Mouse (Mus musculus): ENCODE measurements around the gene D930048N14Rik. TPM values are rescaled to one million over a fixed set of nuclear protein-coding genes. Genes with fewer than 3 reads are reported as not detected.
"Not testable (repeated sequence)": the region's sequence is repeated elsewhere in the genome, so short reads cannot be mapped to it uniquely, and the experiment has no call there.

Gene D930048N14Rik
- polyA plus RNA-seq, 1 experiment from 2014 or later: 0.46 TPM

DNA sequence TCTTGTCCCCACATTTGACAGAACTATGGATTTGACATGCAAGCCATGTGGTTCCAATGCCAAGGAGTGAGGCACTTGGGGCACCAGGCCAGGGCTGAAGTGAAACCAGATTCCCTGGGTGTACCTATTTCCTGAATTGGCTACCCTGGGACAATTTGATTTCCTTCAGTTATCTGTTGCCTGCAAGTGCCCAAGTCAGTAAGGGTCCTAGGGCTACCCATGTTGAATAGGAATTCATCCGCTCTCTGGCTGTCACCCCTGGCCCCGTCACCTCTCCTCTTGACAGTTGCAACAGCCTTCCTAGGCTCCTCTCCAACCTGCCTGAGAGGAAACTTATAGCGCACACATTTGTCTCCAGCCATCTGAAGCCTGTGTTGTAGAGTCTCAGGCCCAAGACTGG, 4.1 kb downstream of the D930048N14Rik start:
- WGBS (ENCODE audit: insufficient replicate concordance): 72% methylated on average over 3 of the region's 3 CpGs
- no peak for ATAC-seq (ENCODE audit: low read depth)
- no peaks in the 10 kb centered on the region for H3K9me3 ChIP-seq (replicated peaks; ENCODE audit: control insufficient read depth, low read length)
- no peak overlapping the region for H3K9ac ChIP-seq (ENCODE audit: low read depth, low read length)
- peaks cover 22% of the 10 kb centered on the region for H3K27me3 ChIP-seq (ENCODE audit: control insufficient read depth, insufficient read depth, low read depth, low read length)
- no peaks in the 10 kb centered on the region for H3K36me3 ChIP-seq (ENCODE audit: control insufficient read depth, insufficient read depth)
- no peak overlapping the region for H3K27ac ChIP-seq (ENCODE audit: low read length)
- no peak overlapping the region for H3K4me3 ChIP-seq (ENCODE audit: low read depth, low read length)
- H3K4me2 ChIP-seq (ENCODE audit: low read depth, low read length): no peak overlapping the region
- peaks cover 10% of the 10 kb centered on the region; the same call in 1 of the 2 replicates for H3K4me1 ChIP-seq (ENCODE audit: control insufficient read depth, low read depth, low read length)

DNA sequence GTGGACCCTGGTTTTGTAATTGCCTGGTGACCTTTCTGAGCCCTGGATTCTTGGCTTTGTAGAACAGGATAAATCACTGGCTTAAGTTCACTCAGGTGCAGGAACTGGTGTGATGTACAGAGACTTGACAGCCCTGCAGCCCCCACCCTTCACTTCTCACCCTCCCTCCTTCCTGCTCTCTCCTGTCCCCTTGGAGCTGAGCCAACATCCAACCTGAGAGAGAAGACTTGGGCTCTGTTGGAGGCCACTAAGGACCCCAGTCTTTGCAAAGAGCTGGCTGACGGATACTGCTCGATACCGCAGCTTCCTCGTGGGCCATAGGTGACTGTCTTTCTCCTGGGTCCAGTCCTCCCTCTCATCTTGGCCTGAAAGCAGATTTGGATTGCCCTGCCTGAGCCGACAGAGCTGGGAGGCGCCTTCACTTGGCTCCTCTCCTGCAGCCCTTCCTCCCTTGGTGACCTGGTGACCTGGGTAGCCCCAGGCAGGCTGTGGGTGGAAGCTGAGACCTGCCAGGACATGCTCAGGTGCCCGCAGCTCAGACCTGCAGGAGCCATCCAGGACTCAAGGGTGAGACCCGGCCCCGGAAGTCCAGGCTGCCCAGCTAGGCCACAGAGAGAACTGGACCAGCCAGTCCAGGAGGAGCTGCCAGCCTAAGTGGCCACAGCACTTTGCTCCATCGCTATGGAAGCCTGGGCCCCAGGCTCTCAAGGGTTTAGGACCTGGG, 6.2 kb downstream of the D930048N14Rik start:
- Histone ChIP-seq H3K4me1 (ENCODE audit: control insufficient read depth, low read depth, low read length) (peaks cover 6% of the 10 kb centered on the region; the same call in 1 of the 2 replicates), H3K4me2 (ENCODE audit: low read depth, low read length) (no peak overlapping the region), H3K27me3 (ENCODE audit: control insufficient read depth, insufficient read depth, low read depth, low read length) (peaks cover 2% of the 10 kb centered on the region), H3K4me3 (ENCODE audit: low read depth, low read length) (no peak overlapping the region), H3K27ac (ENCODE audit: low read length) (no peak overlapping the region), H3K9me3 (replicated peaks; ENCODE audit: control insufficient read depth, low read length) (no peaks in the 10 kb centered on the region), H3K9ac (ENCODE audit: low read depth, low read length) (no peak overlapping the region), H3K36me3 (ENCODE audit: control insufficient read depth, insufficient read depth) (no peaks in the 10 kb centered on the region)
- WGBS (ENCODE audit: insufficient replicate concordance): 73% methylated on average over 10 of the region's 10 CpGs
- no peak for ATAC-seq (ENCODE audit: low read depth)

DNA sequence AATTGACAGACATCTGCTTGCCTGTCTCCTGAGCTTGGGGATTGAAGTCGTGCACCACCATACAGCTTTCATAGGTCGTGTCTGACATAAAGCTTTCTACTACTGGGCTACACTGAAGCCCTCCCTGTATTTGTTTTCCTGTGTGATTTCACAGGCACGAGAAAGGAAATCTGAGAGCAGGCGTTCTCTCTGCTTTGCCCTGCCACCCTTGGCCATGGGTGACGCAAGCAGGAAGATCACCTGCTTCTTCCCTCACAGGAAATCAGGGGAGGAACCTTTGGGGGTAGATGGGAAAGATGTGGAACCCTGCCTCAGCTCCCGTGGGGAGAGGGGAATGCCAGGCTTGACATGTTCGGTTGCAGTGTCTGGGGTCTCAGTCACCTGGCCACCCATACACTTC, 7.5 kb downstream of the D930048N14Rik start:
- 41% methylated on average over 7 of the region's 7 CpGs for WGBS (ENCODE audit: insufficient replicate concordance)
- Histone ChIP-seq H3K9ac (ENCODE audit: low read depth, low read length) (no peak overlapping the region), H3K36me3 (ENCODE audit: control insufficient read depth, insufficient read depth) (no peaks in the 10 kb centered on the region), H3K4me1 (ENCODE audit: control insufficient read depth, low read depth, low read length) (peaks cover 6% of the 10 kb centered on the region; the same call in 1 of the 2 replicates), H3K9me3 (replicated peaks; ENCODE audit: control insufficient read depth, low read length) (no peaks in the 10 kb centered on the region), H3K27me3 (ENCODE audit: control insufficient read depth, insufficient read depth, low read depth, low read length) (no peaks in the 10 kb centered on the region), H3K4me3 (ENCODE audit: low read depth, low read length) (no peak overlapping the region), H3K4me2 (ENCODE audit: low read depth, low read length) (no peak overlapping the region), H3K27ac (ENCODE audit: low read length) (no peak overlapping the region)
- ATAC-seq (ENCODE audit: low read depth): no peak; the same call in 1 of the 2 replicates

DNA sequence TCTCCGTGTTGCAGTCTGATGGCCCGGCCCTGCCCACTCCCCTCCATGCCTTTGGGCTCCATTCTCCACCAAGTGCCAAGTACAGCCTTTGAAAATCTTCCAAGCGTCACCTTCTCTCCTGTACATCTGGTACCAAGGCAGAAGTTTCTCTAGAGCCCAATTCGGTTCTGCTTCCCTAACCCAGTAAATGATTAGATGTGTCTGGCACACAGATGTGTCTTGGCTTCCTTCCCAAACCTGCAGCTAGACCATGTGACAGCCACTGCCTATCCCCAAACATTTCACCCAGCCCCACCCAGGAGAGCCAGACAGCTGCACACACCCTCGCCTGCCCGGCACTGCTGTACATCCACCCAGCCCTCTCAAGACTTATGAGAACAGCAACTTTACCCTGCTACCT, 8.0 kb downstream of the D930048N14Rik start:
- H3K9ac ChIP-seq (ENCODE audit: low read depth, low read length): no peak overlapping the region
- H3K27ac ChIP-seq (ENCODE audit: low read length): no peak overlapping the region

DNA sequence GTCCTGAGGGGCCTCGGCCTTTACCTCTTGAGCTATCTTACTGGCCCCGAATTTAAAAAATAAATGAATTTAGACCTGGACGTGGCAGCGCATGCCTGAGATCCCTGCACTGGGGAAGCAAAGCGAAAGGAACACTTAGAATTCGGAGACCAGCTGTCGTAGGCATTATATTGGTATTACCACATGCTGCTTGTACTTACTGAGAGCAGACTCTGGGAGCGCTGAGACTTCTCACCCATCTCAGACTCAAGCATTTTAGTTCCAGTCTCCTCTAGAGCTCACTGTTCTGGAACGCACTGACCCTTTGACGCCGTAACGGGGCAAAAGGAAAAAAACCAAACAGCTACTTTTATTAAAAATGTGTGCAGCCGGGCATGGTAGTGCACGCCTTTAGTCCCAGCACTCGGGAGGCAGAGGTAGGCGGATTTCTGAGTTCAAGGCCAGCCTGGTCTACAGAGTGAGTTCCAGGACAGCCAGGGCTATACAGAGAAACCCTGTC, 11.2 kb downstream of the D930048N14Rik start:
- Histone ChIP-seq H3K9me3 (replicated peaks; ENCODE audit: control insufficient read depth, low read length) (no peaks in the 10 kb centered on the region), H3K9ac (ENCODE audit: low read depth, low read length) (no peak overlapping the region), H3K27ac (ENCODE audit: low read length) (no peak overlapping the region), H3K4me3 (ENCODE audit: low read depth, low read length) (no peak overlapping the region), H3K36me3 (ENCODE audit: control insufficient read depth, insufficient read depth) (no peaks in the 10 kb centered on the region), H3K4me2 (ENCODE audit: low read depth, low read length) (no peak overlapping the region), H3K27me3 (ENCODE audit: control insufficient read depth, insufficient read depth, low read depth, low read length) (no peaks in the 10 kb centered on the region), H3K4me1 (ENCODE audit: control insufficient read depth, low read depth, low read length) (peaks cover 6% of the 10 kb centered on the region; the same call in 1 of the 2 replicates)
- 79% methylated on average over 16 of the region's 16 CpGs for WGBS (ENCODE audit: insufficient replicate concordance)
- ATAC-seq (ENCODE audit: low read depth): no peak

More for the DNA sequence above, 8.0 kb downstream of the D930048N14Rik start:
- Histone ChIP-seq H3K36me3 (ENCODE audit: control insufficient read depth, insufficient read depth) (no peaks in the 10 kb centered on the region), H3K4me2 (ENCODE audit: low read depth, low read length) (no peak overlapping the region), H3K9me3 (replicated peaks; ENCODE audit: control insufficient read depth, low read length) (no peaks in the 10 kb centered on the region), H3K4me1 (ENCODE audit: control insufficient read depth, low read depth, low read length) (peaks cover 6% of the 10 kb centered on the region; the same call in 1 of the 2 replicates), H3K4me3 (ENCODE audit: low read depth, low read length) (no peak overlapping the region), H3K27me3 (ENCODE audit: control insufficient read depth, insufficient read depth, low read depth, low read length) (no peaks in the 10 kb centered on the region)
- 38% methylated on average over 6 of the region's 6 CpGs for WGBS (ENCODE audit: insufficient replicate concordance)
- ATAC-seq (ENCODE audit: low read depth): peak; percentile 71; the same call in 1 of the 2 replicates

DNA sequence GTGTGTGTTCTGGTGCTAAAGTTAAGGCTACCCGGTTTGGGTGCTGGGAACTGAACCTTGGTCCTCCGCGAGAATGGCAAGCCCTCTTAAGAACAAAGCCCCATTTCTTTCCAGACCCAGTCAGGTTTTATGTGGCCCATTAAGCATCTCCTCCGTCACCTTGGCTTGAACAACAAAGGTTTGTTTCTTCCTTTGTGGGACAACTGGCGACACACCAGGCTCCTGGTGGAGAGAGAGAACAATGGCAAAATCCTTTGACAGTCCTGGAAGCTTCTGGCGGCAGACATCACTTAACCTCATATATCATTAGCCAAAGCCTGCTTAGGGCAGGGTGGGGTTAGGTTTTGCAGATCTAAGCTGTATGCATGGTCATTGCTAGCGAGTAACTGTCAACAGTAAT, 11.9 kb downstream of the D930048N14Rik start:
- Histone ChIP-seq H3K27ac (ENCODE audit: low read length) (no peak overlapping the region), H3K9ac (ENCODE audit: low read depth, low read length) (no peak overlapping the region), H3K4me3 (ENCODE audit: low read depth, low read length) (no peak overlapping the region), H3K36me3 (ENCODE audit: control insufficient read depth, insufficient read depth) (no peaks in the 10 kb centered on the region), H3K9me3 (replicated peaks; ENCODE audit: control insufficient read depth, low read length) (no peaks in the 10 kb centered on the region), H3K27me3 (ENCODE audit: control insufficient read depth, insufficient read depth, low read depth, low read length) (no peaks in the 10 kb centered on the region), H3K4me1 (ENCODE audit: control insufficient read depth, low read depth, low read length) (peaks cover 6% of the 10 kb centered on the region; the same call in 1 of the 2 replicates), H3K4me2 (ENCODE audit: low read depth, low read length) (no peak overlapping the region)
- ATAC-seq (ENCODE audit: low read depth): no peak
- WGBS (ENCODE audit: insufficient replicate concordance): 73% methylated on average over 7 of the region's 7 CpGs

DNA sequence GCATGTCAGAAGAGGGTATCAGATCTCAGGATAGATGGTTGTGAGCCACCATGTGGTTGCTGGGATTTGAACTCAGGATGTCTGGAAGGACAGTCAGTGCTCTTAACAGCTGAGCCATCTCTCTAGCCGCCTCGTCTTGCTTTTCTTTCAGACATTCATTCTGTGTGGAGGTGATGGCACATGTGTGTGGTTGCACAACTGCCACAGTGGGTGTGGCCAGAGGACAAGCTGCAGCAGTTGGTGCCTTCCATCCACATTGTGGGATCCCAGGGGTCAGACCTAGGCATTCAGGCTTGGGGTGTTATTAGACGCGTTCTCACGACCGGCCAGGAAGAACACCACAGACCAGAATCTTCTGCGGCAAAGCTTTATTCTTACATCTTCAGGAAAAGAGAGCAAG, 14.0 kb downstream of the D930048N14Rik start:
- not testable (repeated sequence) for H3K27me3 ChIP-seq (ENCODE audit: control insufficient read depth, insufficient read depth, low read depth, low read length); H3K4me2 ChIP-seq (ENCODE audit: low read depth, low read length); ATAC-seq (ENCODE audit: low read depth); H3K4me1 ChIP-seq (ENCODE audit: control insufficient read depth, low read depth, low read length); H3K9ac ChIP-seq (ENCODE audit: low read depth, low read length); H3K36me3 ChIP-seq (ENCODE audit: control insufficient read depth, insufficient read depth); H3K9me3 ChIP-seq (replicated peaks; ENCODE audit: control insufficient read depth, low read length); H3K4me3 ChIP-seq (ENCODE audit: low read depth, low read length); H3K27ac ChIP-seq (ENCODE audit: low read length)
- 64% methylated on average over 7 of the region's 7 CpGs for WGBS (ENCODE audit: insufficient replicate concordance)

DNA sequence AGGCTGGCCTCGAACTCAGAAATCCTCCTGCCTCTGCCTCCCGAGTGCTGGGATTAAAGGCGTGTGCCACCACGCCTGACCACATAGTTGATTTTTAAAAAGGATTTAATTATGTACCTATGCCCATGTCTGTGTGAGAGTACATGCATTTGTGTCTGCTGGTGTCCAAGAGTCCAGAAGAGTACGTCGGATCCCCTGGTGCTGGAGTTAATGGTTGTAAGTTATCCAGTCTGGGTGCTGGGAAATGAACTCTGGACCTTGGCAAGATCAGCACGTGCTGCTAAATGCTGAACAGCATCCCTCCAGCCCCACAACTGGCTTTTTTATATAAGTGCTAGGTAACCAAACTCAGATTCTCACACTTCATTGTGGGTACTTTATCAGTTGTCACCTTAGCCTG, 20.1 kb downstream of the D930048N14Rik start:
- WGBS (ENCODE audit: insufficient replicate concordance): 71% methylated on average over 7 of the region's 7 CpGs
- ATAC-seq (ENCODE audit: low read depth): no peak
- Histone ChIP-seq H3K4me2 (ENCODE audit: low read depth, low read length) (no peak overlapping the region), H3K4me3 (ENCODE audit: low read depth, low read length) (no peak overlapping the region), H3K27me3 (ENCODE audit: control insufficient read depth, insufficient read depth, low read depth, low read length) (no peaks in the 10 kb centered on the region), H3K9ac (ENCODE audit: low read depth, low read length) (no peak overlapping the region), H3K36me3 (ENCODE audit: control insufficient read depth, insufficient read depth) (no peaks in the 10 kb centered on the region), H3K27ac (ENCODE audit: low read length) (no peak overlapping the region), H3K9me3 (replicated peaks; ENCODE audit: control insufficient read depth, low read length) (no peaks in the 10 kb centered on the region), H3K4me1 (ENCODE audit: control insufficient read depth, low read depth, low read length) (no peaks in the 10 kb centered on the region)

DNA sequence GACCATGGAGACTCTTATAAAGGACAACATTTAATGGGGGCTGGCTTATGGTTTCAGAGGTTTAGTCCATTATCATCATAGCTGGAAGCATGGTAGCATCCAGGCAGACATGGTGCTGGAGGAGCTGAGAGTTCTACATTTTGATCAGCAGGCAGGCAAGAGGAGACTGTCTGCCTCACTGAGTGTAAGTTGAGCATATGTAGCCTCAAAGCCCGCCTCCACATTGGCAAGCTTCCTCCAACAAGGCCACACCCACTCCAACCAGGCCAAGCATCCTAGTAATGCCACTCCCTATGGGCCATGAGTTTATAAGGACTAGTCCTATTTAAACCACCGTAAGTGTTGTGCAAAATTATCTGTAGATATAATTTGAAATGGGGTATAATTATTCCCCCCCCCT, 20.6 kb downstream of the D930048N14Rik start:
- WGBS (ENCODE audit: insufficient replicate concordance): 52% methylated on average over 2 of the region's 2 CpGs
- no peak overlapping the region for H3K4me2 ChIP-seq (ENCODE audit: low read depth, low read length)
- no peak for ATAC-seq (ENCODE audit: low read depth)
- H3K9me3 ChIP-seq (replicated peaks; ENCODE audit: control insufficient read depth, low read length): no peaks in the 10 kb centered on the region
- H3K4me1 ChIP-seq (ENCODE audit: control insufficient read depth, low read depth, low read length): no peaks in the 10 kb centered on the region
- no peaks in the 10 kb centered on the region for H3K36me3 ChIP-seq (ENCODE audit: control insufficient read depth, insufficient read depth)
- no peak overlapping the region for H3K9ac ChIP-seq (ENCODE audit: low read depth, low read length)
- H3K27ac ChIP-seq (ENCODE audit: low read length): no peak overlapping the region
- no peaks in the 10 kb centered on the region for H3K27me3 ChIP-seq (ENCODE audit: control insufficient read depth, insufficient read depth, low read depth, low read length)
- H3K4me3 ChIP-seq (ENCODE audit: low read depth, low read length): no peak overlapping the region

All from liver, embryonic 16.5 days (tissue).